Mouse (Mus musculus): ENCODE measurements around the gene Aif1. TPM values are rescaled to one million over a fixed set of nuclear protein-coding genes. Genes with fewer than 3 reads are reported as not detected.
A peak's percentile ranks its signal among the peaks of the same experiment; 100 is the strongest.
"Not testable (repeated sequence)": the region's sequence is repeated elsewhere in the genome, so short reads cannot be mapped to it uniquely, and the experiment has no call there.

The Aif1 gene
- polyA plus RNA-seq, 1 experiment from 2014 or later = 14.6 TPM

GRCm38 (mm10) chr17:35133517-35133916 lies 42.4 kb downstream of the Aif1 start:
- no peaks in the 10 kb centered on the region for H3K9me3 ChIP-seq
- no peak overlapping the region for H3K9ac ChIP-seq
- H3K27me3 ChIP-seq = no peaks in the 10 kb centered on the region
- no peak overlapping the region for H3K27ac ChIP-seq
- 91% methylated on average over 7 of the region's 7 CpGs for WGBS
- H3K4me1 ChIP-seq = peaks cover 17% of the 10 kb centered on the region
- no peak overlapping the region for H3K4me2 ChIP-seq
- ATAC-seq (ENCODE audit: insufficient number of reproducible peaks, low FRiP score, low TSS enrichment, low read depth) = no peak
- no peak overlapping the region for H3K4me3 ChIP-seq
- H3K36me3 ChIP-seq = peaks cover 20% of the 10 kb centered on the region

GRCm38 (mm10) chr17:35132174-35132560 lies 43.7 kb downstream of the Aif1 start:
- H3K9ac ChIP-seq = no peak overlapping the region
- H3K4me3 ChIP-seq = no peak overlapping the region
- no peak overlapping the region for H3K4me2 ChIP-seq
- peaks cover 19% of the 10 kb centered on the region for H3K36me3 ChIP-seq
- 79% methylated on average over 3 of the region's 3 CpGs for WGBS
- H3K27me3 ChIP-seq = no peaks in the 10 kb centered on the region
- H3K4me1 ChIP-seq = peaks cover 23% of the 10 kb centered on the region
- no peak for ATAC-seq (ENCODE audit: insufficient number of reproducible peaks, low FRiP score, low TSS enrichment, low read depth)
- H3K9me3 ChIP-seq = no peaks in the 10 kb centered on the region
- no peak overlapping the region for H3K27ac ChIP-seq

- WGBS = 80% methylated on average over 15 of the region's 15 CpGs
- H3K4me1 ChIP-seq = peaks cover 23% of the 10 kb centered on the region
- peaks cover 19% of the 10 kb centered on the region for H3K36me3 ChIP-seq
- no peak within 1 kb of the TSS for H3K27ac ChIP-seq
- H3K4me2 ChIP-seq = no peak within 1 kb of the TSS
- no peak within 1 kb of the TSS for H3K4me3 ChIP-seq
- ATAC-seq (ENCODE audit: insufficient number of reproducible peaks, low FRiP score, low TSS enrichment, low read depth) = no peak
- no peak within 1 kb of the TSS for H3K9ac ChIP-seq
- no peaks in the 10 kb centered on the region for H3K27me3 ChIP-seq
- no peaks in the 10 kb centered on the region for H3K9me3 ChIP-seq
Observed at GRCm38 (mm10) chr17:35131500-35132173, 44.2 kb downstream of the Aif1 start, which contains the start of gene Apom. Apom (minus strand) TSS chr17:35132050.

GRCm38 (mm10) chr17:35131038-35131437 lies 44.8 kb downstream of the Aif1 start:
- no peak overlapping the region for H3K4me3 ChIP-seq
- H3K9me3 ChIP-seq = no peaks in the 10 kb centered on the region
- no peak for ATAC-seq (ENCODE audit: insufficient number of reproducible peaks, low FRiP score, low TSS enrichment, low read depth)
- no peak overlapping the region for H3K4me2 ChIP-seq
- no peak overlapping the region for H3K9ac ChIP-seq
- no peaks in the 10 kb centered on the region for H3K27me3 ChIP-seq
- H3K27ac ChIP-seq = no peak overlapping the region
- WGBS = 85% methylated on average over 8 of the region's 8 CpGs
- H3K36me3 ChIP-seq = peaks cover 19% of the 10 kb centered on the region
- peaks cover 22% of the 10 kb centered on the region for H3K4me1 ChIP-seq

GRCm38 (mm10) chr17:35128996-35129395 lies 46.9 kb downstream of the Aif1 start:
- Histone ChIP-seq H3K9me3 (no peaks in the 10 kb centered on the region), H3K9ac (no peak overlapping the region), H3K4me2 (no peak overlapping the region), H3K4me1 (peaks cover 33% of the 10 kb centered on the region), H3K4me3 (no peak overlapping the region), H3K36me3 (peaks cover 26% of the 10 kb centered on the region), H3K27ac (no peak overlapping the region), H3K27me3 (no peaks in the 10 kb centered on the region)
- no peak for ATAC-seq (ENCODE audit: insufficient number of reproducible peaks, low FRiP score, low TSS enrichment, low read depth)
- 68% methylated on average over 11 of the region's 11 CpGs for WGBS

- H3K9ac ChIP-seq = peak overlapping the region; percentile 76; the same call in 1 of the 2 replicates
- H3K4me2 ChIP-seq = peak overlapping the region; percentile 65
- peaks cover 32% of the 10 kb centered on the region for H3K36me3 ChIP-seq
- peak overlapping the region; percentile 90; the same call in 1 of the 2 replicates for H3K27ac ChIP-seq
- no peaks in the 10 kb centered on the region for H3K9me3 ChIP-seq
- WGBS = 70% methylated on average over 13 of the region's 13 CpGs
- no peak for ATAC-seq (ENCODE audit: insufficient number of reproducible peaks, low FRiP score, low TSS enrichment, low read depth)
- peak overlapping the region; percentile 67 for H3K4me3 ChIP-seq
- peaks cover 37% of the 10 kb centered on the region for H3K4me1 ChIP-seq
- H3K27me3 ChIP-seq = no peaks in the 10 kb centered on the region
Observed at GRCm38 (mm10) chr17:35127017-35127416, 48.9 kb downstream of the Aif1 start.

- Histone ChIP-seq H3K4me3 (peak within 1 kb of the TSS; percentile 67), H3K27me3 (no peaks in the 10 kb centered on the region), H3K9me3 (no peaks in the 10 kb centered on the region), H3K4me1 (peaks cover 41% of the 10 kb centered on the region), H3K36me3 (peaks cover 32% of the 10 kb centered on the region), H3K27ac (peak within 1 kb of the TSS; percentile 90), H3K9ac (peak within 1 kb of the TSS; percentile 76), H3K4me2 (peak within 1 kb of the TSS; percentile 65)
- peak; percentile 71 for ATAC-seq (ENCODE audit: insufficient number of reproducible peaks, low FRiP score, low TSS enrichment, low read depth)
- WGBS = under 1% methylated on average over 36 of the region's 36 CpGs
Observed at GRCm38 (mm10) chr17:35126206-35126611, 49.7 kb downstream of the Aif1 start, which contains the start of gene D17H6S53E. D17H6S53E (plus strand) TSS chr17:35126373.

DNA sequence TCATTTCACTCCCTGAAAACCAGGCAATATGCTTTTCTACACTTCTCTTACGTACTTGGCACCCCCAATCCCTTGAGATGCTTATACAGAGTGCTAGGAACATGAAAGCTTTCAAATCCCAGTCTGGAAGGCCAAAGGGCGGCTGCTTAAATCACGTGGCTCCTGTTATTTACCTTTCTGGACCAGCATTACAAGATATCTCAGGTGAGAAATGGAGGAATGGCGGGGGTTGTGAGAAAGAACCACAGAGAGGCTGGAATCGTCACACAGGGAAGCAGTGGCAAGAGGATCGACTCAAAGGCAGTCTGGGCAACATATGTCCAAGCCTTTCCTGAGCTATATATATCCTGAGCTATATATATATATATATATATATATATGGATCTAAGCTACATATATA lies 50.3 kb downstream of the Aif1 start:
- Histone ChIP-seq H3K36me3 (peaks cover 32% of the 10 kb centered on the region), H3K27ac (peak overlapping the region; percentile 90), H3K9ac (0 out of 2 replicates have a peak overlapping the region, but pooled peaks have one; percentile 76), H3K27me3 (no peaks in the 10 kb centered on the region), H3K4me3 (peak overlapping the region; percentile 67), H3K4me1 (peaks cover 42% of the 10 kb centered on the region), H3K9me3 (no peaks in the 10 kb centered on the region), H3K4me2 (peak overlapping the region; percentile 65)
- ATAC-seq (ENCODE audit: insufficient number of reproducible peaks, low FRiP score, low TSS enrichment, low read depth) = no peak
- 26% methylated on average over 6 of the region's 6 CpGs for WGBS

- H3K9me3 ChIP-seq = no peaks in the 10 kb centered on the region
- peak overlapping the region; percentile 65 for H3K4me2 ChIP-seq
- 93% methylated on average over 1 of the region's 1 CpGs for WGBS
- no peak overlapping the region for H3K4me3 ChIP-seq
- peaks cover 47% of the 10 kb centered on the region for H3K4me1 ChIP-seq
- no peaks in the 10 kb centered on the region for H3K27me3 ChIP-seq
- peak overlapping the region; percentile 90; the same call in 1 of the 2 replicates for H3K27ac ChIP-seq
- H3K9ac ChIP-seq = no peak overlapping the region
- peaks cover 27% of the 10 kb centered on the region for H3K36me3 ChIP-seq
- ATAC-seq (ENCODE audit: insufficient number of reproducible peaks, low FRiP score, low TSS enrichment, low read depth) = no peak
Observed at GRCm38 (mm10) chr17:35125081-35125480, 50.8 kb downstream of the Aif1 start.

DNA sequence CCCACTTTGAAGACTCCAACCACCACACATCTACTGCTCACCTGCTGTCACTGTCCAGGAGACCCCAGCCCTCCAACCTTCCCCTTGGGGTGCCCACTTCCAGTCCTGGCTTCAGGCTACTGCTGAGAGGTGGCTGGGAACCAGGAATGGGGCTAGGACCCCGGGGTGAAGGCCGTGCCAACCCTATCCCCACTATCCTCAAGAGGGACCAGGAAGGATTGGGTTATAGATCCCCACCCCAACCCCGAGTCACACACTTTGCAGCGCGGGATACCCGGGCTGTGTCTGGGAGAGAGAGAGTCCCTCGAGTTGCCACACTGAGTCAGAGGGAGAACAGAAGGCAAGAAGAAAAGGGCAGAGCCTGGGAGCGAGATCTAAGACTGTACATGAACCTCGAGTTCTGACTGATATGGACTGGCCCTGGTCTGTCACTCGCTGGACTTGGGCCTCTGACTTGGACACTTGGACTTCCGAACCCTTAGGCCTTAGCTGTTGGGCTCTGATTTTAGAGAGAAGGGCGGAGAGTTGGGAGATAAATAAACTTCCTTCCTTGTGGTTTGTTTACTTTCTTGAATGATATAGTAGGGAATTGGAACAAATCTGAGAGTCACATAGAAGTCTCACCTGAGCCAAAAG lies 51.5 kb downstream of the Aif1 start:
- not testable (repeated sequence) for ATAC-seq (ENCODE audit: insufficient number of reproducible peaks, low FRiP score, low TSS enrichment, low read depth); H3K27ac ChIP-seq; H3K4me2 ChIP-seq; H3K9ac ChIP-seq; H3K9me3 ChIP-seq; H3K27me3 ChIP-seq; H3K4me3 ChIP-seq
- peaks cover 52% of the 10 kb centered on the region for H3K4me1 ChIP-seq
- H3K36me3 ChIP-seq = peaks cover 26% of the 10 kb centered on the region
- 94% methylated on average over 12 of the region's 12 CpGs for WGBS

- H3K9me3 ChIP-seq; H3K27ac ChIP-seq; H3K4me2 ChIP-seq; H3K9ac ChIP-seq; H3K27me3 ChIP-seq; H3K4me3 ChIP-seq; ATAC-seq (ENCODE audit: insufficient number of reproducible peaks, low FRiP score, low TSS enrichment, low read depth): not testable (repeated sequence)
- 91% methylated on average over 9 of the region's 9 CpGs for WGBS
- H3K4me1 ChIP-seq = peaks cover 45% of the 10 kb centered on the region
- H3K36me3 ChIP-seq = peaks cover 29% of the 10 kb centered on the region
Observed at GRCm38 (mm10) chr17:35123287-35123686, 52.6 kb downstream of the Aif1 start.

DNA sequence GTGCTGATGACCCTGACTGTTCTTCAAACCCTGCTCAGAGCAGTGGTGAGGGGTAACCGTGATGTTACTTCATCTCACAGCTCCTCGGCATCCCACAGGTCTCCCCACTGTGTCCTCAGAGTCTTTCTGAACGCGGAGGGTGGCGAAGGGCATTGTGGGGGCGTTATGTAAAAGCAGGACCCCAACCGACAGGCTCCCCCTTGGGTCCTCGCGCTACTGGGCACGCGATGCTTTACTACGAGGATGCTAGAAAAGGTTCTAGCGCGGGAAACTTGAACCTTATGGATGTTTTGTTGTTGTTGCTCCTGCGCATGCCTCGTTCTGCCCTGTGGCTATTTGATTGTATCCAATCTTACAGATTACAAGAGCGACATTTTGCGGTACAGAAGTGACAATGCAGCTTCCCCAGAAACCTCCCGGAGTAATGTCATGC lies 54.0 kb downstream of the Aif1 start, which contains the start of gene Csnk2b:
Gene Csnk2b (minus strand): TSS at position 183 of the 433 bp plus-strand sequence.
- WGBS = under 1% methylated on average over 19 of the region's 19 CpGs
- peaks cover 34% of the 10 kb centered on the region for H3K4me1 ChIP-seq

More for the DNA sequence above, 54.0 kb downstream of the Aif1 start, which contains the start of gene Csnk2b:
- H3K36me3 ChIP-seq = peaks cover 39% of the 10 kb centered on the region
- peak within 1 kb of the TSS; percentile 94 for H3K9ac ChIP-seq
- H3K4me2 ChIP-seq = peak within 1 kb of the TSS; percentile 90
- peak within 1 kb of the TSS; percentile 93 for H3K27ac ChIP-seq
- no peak for ATAC-seq (ENCODE audit: insufficient number of reproducible peaks, low FRiP score, low TSS enrichment, low read depth)
- H3K4me3 ChIP-seq = peak within 1 kb of the TSS; percentile 87
- no peaks in the 10 kb centered on the region for H3K27me3 ChIP-seq
- no peaks in the 10 kb centered on the region for H3K9me3 ChIP-seq
